Mouse (Mus musculus): ENCODE results near the gene Spink4.

Spink4 gene

DNA sequence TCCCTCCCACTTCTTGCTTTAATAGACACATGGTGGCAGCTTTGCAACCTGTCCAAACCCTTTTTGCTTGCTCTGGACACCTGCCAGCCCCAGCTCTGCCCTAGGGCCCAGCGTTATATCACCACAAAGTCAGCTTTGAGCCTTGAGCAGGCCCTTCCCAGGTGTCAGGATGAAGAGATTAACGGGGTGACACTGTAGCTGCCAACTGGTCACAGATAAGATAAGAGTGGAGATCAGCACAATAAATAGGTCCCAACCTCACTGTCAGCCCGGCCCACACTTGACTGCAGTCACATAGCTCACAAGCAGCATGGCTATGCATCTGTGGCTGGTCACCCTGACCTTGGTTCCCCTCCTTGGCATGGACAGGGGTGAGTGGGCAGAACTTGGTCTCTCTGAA, at the start of gene Spink4:
TSS of gene Spink4 (plus strand) at position 268 of the 400 bp plus-strand sequence.
- CTCF ChIA-PET, result no interaction called here

DNA sequence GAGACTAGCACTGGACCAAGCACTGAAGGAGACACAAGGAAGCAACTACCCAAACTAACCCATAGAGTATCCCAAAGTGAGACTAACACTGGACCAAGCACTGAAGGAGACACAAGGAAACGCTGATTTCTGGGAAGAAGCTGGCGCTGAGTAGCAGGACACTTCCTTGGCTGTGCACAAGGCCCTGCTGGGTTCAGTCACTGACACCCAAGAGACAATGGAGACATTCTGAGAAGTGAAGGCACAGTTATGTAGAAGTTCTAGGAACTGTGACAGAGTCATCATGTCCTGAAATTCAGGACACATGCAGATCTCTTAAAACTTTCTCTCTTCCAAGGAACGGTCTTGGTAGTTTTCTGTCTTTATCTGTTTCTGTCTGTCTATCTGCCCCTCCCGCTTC, 49.6 kb upstream of the Spink4 start:
- CTCF ChIA-PET, result no interaction called here

DNA sequence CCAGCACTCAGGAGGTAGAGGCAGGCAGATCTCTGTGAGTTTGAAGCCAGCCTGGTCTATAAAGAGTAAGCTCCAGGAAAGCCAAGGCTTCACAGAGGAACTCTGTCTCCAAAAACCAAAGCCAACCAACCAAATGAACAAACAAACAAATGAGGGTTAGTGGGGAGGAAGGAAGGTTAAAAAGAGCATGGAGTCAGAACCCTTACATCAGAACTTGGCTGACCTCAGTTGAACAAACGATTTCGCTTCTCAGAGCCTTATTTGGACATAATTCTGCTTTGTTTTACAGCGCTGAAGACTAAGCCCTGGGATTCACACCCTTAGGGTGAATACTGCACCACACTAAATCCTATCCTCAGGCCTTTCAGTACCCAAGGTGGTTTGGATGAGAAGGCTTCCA, 47.7 kb upstream of the Spink4 start:
- CTCF ChIA-PET, result no interaction called here

DNA sequence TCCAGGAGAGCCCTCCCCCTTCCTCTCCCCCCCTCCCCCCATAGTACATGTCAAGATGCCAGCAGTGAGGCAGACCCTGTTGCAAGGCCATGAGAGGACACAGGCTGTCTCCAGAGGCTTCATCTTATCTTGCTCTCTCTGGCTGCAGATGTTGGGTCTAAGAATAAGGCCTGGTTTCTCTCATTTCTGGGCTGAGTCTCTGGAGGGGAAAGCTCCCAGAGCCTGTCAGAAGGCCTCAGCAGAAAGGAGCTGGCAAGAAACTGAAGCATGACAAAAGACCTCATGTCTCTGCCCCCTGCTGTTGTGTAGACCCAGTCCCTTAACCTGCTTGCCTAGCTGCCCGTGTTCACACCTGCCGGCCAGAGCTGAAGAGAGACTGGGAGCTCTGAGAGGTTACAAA, 46.5 kb upstream of the Spink4 start:
- CTCF ChIA-PET, result interaction anchor here (0.6 kb wide), 1 partner anchor 12 kb away, joined by 3 read pairs; no protein-coding TSS in a partner anchor

DNA sequence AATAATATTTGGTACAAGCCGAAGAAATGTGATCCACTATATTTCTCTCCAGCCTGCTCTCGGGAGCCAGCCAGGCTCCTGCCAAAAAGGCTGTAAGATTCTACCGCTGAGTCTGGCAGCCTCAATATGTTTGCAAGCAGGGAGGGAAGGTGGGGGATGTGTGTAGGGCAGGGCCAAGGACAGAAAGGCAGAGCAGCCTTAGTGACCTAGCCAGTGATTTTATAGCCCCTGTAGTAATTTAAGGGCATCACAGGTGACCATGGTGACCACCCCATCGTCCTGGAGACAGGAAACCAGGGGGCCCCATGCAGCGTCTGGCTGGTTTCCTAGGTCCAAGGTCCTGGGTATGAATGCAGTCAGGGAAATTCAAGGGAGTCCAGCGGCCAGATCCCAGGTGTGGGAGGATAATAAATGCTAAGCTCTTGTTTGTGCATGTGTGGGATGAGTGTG, 45.7 kb upstream of the Spink4 start:
- CTCF ChIA-PET, result no interaction called here

DNA sequence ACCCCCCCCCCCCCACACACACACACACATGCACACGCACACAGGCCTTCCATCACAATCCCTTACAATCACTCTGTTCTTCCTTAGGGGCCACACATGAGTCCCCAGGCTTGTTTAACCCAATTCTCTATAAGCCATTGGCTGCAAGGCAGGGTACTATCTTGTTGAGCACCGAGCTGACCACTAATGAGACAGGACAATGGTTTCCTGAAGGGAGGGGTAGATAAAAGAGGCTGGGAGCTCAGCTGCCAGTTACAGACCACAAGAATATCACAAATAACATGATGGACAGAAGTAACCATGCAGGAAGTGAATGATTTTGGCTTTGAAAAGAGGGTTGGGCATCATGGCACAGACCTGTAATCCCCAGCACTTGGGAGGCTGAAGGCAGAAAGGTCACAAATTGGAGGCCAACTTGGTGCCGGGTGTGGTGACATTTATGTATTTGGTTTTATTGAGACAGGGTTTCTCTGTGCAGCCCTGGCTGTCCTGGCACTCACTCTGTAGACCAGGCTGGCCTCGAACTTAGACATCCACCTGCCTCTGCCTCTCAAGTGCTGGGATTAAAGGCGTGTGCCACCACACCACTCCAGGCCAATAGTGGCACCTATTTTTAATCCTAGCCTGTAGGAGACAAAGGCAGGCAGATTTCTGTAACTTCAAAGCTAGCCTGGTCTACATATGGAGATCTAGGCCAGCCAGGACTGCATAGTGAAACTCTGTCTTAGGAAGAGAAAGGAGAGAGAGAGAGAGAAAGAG, 44.9 kb upstream of the Spink4 start:
- CTCF ChIA-PET, result no interaction called here

DNA sequence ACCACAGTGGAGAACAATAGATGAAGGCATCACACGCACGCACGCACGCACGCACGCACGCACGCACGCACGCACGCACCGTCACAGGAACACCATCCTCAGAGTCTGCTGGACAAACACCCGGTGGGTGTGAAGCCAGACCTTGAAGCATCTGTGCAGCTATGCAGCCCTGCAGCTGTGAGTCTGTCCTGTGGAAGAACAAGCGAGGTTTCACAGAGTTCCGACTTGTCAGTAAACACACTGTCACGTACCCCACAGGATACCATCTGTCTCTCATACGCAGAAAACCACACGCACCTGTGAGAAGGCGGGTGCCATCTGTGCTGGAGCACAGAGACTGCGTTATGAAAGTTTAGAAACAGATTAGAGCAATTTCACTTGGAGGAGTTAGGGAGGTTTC, 44.0 kb upstream of the Spink4 start:
- CTCF ChIA-PET, result no interaction called here

DNA sequence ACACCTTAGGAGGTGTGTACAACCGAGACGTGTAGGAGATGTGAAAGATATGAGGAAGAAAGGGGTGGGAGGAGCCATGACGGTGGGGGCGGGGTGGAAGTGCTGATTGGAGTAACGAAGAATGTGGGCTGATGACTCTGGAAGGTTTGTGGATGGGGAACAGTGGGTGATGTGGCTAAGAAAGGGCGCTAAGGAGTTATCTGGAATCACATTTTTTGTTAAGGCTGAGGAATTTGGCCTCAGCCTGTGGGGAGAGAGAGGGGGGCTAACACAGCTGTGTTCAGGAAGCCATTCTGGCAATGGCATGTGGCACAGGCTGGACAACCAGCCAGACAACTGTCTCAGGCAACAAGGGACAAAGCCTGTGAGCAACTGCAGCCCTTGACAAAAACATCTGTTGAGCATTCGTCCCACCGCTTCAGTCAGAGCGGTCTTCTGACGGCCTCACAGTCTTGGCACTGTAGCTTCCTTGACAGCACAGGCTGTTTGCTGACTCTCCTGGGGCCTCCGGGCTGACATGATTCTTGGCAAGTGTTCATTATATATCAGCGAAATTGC, 43.0 kb upstream of the Spink4 start:
- CTCF ChIA-PET, result no interaction called here

DNA sequence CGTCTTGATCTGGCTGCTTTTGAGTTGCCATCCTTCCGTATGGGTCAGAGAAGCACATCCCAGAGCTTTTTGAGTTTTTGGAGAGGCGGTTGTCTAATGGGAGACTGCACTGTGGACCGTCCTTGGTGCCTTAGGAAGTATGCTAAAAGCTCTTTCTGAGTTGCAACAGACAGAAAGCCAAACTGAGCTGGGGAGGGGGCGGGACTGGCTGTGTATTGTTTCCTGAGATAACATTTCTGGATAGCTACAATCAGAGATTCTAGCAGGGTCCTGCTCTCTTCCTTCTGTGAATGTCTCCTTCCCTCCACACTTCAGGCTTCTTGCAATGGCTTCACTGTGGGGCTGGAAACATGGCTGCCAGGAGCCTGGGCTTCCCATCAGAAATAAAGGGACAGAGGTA, 42.3 kb upstream of the Spink4 start:
- CTCF ChIA-PET, result no interaction called here

DNA sequence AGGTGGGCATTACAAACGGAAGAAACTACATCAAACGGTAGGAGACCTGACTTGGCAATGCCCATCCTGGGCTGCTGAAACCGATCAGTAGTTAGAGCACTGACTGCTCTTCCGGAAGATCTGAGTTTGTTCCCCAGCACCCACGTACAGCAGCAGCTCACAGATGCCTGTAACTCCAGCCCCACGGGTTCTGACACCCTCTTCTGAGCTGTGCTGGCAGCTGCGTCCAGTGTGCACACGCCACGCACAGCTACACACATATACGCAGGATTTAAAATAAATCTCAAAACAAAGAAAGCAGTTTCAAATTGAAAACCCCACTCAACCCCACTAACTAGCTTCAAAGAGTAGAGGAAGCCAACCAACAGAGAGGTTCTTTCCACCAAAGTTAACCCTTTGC, 36.7 kb upstream of the Spink4 start:
- CTCF ChIA-PET, result no interaction called here

DNA sequence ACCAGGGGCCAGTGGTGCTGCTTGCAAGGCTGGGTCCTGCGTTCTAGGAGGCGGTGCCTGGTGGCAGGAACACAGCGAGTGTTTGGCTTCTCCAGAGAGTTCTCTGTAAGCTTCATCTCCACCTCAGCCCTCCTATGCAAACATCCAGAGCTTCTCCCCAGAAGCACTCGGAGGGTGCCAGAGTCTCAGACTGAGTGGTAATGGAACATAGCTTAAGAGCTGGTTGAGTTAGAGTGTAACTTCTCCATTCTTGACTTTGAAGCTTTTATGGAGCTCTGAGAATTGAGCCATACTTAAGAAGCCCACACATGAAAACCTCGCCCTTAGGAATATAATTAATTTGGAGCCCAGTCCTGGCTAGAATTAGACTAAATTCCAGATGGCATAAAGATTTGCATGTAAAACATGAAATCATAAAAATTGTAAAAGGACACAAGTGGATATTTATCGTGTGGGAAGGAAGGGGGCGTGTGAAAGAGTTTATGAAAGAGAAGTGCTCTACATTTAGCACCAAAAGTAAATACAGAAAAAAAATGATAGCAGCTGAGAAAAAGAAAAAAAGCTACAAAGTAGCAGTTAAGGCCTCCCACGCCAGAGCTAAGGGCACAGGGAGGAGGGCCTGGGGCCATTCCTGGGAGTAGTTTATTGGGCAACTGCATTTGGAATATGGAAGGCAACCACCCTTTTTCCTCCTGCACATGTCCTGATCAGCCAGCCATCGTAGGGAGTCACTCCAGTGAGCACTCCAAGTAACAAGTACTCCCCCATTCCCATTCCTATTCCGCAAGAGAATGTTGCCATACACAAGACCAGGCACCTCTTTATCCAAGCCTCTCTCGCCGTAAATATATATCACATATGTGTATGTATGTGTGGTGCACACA, 35.3 kb upstream of the Spink4 start:
- CTCF ChIA-PET, result interaction anchor here (1.0 kb wide), 1 partner anchor 104 kb away, joined by 3 read pairs; no protein-coding TSS in a partner anchor

DNA sequence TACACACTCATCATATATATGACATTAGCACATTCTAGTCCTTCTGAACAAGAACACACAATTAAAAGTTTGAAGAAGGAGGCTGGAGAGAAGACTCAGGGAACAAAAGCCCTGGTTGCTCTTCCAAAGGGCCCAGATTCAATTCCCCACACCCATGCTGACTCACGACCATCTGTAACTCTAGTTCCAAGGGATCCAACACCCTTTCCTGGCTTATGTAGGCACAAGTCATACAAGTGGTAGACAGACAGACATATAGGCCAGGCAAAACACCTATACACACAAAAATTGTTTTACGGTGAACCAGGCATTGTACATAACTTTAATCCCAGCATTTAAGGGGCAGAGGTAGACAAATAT, 34.7 kb upstream of the Spink4 start:
- CTCF ChIA-PET, result no interaction called here

DNA sequence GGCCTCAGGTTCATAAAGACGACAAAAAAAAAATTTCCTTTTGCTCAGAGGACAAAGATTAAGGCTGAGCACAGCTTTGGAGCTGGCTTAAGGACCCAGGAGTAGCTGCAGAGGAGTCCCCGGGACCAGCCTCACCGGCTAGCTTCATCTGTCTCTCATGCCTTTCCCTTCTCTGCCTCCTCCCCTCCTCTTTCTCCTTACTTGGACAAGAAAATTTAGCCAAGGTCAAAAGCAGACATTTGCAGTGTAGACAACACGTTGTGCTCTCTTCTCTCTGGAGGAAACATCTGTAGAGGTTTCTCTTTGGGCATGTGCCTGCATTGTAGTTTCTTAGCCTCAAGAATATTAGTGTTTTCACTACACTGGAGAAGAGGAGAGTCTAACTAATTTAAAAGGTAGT, 34.0 kb upstream of the Spink4 start:
- CTCF ChIA-PET, result no interaction called here

DNA sequence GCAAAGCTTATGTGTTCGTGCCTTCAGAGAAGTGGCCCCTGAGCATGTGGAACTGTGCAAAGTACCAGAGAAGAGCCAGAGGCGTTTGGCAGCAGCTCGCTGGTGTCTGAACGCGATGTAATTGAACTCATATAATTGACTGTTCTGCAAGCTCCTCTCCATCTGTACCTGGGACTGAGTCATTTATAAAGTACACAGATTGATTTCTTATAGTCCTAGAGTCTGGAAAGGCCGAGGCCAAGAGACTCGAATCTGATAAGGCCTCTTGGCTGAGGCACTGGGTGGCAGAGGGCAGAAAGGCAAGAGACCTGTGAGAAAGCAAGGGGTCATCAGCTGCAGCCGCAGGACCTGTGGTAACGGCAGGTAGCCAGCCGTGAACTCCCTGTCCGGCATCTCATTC, 31.0 kb upstream of the Spink4 start:
- CTCF ChIA-PET, result no interaction called here

DNA sequence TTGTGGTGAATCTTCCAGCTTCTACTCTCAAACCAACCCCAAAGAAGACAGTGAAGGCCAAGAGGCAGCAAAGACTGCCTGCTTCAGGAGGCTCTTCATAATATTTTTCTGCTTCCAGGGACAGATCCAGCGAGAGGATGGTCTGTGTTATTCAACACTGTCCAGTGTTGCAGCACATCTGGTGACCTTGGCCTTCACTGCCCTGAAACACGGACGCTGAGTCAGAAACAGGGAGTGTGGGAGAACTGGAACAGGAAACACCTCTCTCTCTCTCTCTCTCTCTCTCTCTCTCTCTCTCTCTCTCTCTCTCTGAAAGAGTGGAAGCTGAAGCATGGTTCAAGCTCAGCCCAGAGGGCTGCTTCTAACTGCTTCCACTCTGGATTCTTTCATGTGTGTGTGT, 30.6 kb upstream of the Spink4 start:
- CTCF ChIA-PET, result no interaction called here

DNA sequence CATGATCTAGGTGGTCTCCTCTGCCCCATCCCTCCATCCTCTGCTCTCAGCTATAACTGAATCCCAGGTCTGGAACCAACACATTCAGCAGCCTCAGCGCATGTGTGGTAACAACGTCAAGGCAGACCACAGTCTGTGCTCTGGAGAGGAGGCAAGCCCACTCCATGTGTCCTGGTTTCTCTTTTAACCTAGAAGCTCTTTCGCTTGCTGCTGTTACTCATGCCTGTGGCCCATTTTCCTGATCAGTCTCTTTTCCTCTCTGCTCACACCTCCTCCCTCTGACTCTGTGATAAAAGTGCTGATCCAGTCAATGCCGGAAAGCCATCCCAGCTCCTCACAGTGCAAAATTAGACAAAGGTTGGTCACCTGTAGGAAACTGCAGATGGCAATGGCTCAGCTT, 29.9 kb upstream of the Spink4 start:
- CTCF ChIA-PET, result no interaction called here

DNA sequence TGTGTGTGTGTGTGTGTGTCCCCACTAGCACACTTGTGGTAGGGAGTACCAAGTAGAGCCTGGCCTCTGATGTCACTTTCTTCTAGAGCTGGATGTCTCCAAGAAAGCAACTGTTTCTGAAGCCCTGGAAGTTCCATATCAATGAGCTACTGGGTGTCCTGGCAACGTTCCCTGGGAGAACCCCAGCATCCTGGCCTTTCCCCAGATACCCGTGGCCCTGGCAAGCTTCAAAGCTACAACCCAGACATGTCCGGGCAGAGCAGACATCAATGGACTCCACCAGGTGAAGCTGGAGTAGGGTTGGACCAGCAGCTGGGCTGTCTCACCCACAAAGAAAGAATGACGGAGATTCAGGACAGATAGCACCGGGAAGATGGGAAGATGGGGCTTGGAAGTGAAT, 28.6 kb upstream of the Spink4 start:
- CTCF ChIA-PET, result no interaction called here

DNA sequence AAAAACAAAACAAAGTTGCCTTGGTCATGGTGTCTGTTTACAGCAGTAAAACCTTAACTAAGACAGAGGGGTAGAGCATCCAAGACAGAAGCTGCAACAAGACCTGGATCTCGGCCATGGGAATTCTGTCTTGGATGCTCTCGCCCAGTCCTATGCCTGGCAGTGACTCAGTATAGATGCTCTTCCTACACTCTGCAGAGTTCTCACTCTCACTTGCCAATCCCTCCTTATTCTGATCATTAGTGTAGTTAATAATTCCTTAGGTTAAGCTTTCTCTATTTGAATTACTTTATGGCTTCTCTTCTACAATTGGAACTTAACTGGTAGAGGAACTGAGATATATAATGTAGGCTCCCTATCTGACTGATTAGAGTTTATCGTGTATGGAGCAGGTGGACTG, 24.7 kb upstream of the Spink4 start:
- CTCF ChIA-PET, result no interaction called here

DNA sequence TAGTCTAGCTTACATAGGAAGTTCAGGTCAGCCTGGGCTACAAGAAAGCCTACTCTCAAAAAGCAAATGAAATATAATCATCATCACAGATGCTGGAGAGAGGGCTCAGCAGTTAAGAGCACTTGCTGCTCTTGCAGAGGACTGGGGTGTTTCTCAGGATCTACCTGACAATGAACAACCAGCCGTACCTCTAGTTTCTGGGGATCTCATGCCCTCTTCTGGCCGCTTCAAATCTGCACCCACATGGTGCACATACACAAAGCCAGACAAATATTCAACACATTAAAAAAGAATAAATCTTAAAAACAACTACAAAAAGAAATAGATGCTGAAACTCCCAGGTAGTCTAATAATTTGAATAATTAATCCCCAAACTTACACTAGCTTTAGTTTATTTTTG, 24.2 kb upstream of the Spink4 start:
- CTCF ChIA-PET, result no interaction called here

DNA sequence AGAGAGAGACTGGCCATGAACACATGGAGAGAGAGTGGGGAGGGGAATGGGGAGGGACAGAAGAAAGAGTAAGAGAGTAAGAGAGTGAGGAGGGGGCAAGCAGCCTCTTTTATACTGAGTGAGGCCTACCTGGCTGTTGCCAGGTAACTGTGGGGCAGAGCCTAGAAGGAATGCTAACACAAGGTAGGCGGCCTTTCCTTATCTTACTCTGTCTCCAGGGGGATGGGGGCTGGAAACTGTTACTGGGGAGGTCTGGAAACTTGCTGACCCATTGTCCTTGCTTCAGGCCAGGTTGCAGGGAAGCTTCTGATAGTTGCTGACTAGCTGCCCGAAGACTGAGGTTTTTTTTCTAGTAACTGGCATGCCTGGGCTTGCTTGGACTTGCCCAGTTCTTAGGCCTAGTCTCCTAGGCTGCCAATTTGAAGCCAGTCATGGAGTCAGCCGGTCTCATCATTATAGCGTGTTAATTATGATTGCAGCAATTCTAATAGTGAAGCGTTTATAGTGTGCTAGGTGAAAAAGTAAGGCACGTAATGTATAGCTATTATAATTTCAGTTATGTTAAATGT, 21.3 kb upstream of the Spink4 start:
- CTCF ChIA-PET, result no interaction called here

DNA sequence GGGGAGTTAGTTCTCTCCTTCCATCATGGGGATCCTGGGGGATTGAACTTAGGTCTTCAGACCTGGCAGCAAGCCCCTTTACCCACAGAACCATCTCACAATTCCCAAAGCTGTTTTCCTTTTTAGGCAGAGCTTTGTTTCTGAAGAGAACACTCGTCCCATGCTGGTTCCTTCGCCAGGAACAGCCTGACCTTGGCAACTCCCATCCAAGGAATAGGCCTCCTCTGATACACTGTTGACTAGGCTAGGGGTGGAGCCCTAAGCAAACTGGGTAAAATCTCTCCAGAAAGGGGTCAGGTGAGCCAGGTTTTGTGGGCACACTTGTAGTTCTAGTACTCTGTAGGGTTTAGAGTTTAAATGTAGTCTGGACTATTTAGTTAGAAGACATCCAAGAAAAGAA, 20.6 kb upstream of the Spink4 start:
- CTCF ChIA-PET, result no interaction called here

DNA sequence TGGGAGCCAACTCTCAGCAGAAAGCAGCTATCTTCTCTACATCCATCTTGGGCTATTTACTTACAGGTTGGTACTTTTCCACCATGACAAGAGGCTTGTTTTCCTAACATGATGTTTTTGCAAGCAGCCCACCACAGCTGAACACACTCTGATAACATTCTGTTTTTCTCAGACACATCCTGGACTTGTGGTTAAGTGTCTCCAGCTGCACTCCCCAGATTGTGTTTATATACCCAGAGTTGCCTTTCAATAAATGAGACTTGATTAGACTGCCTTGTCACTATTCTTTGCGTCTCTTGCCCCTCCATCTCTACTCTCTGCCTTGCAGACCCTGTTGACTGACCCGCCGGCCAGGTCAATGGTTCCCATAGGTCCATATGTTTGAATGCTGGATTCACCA, 19.8 kb upstream of the Spink4 start:
- CTCF ChIA-PET, result no interaction called here

DNA sequence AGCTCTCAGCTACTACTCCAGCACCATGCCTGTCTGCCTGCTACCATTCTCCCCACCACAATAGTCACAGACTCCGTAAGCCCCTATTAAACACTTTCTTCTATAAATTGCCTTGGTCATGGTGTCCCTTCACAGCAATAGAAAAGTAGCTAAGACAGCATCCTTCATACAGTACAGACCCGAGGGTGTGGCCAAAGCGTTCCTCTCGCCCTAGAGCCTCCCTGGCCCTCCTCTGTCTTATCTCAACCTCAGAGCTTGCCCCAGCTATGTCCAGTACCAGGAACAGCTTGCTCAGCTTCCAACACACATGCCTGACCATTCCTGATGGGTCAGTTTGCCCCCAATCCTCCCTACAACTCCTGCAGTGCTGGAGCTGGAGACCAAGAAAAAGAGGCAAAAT, 19.2 kb upstream of the Spink4 start:
- CTCF ChIA-PET, result no interaction called here
